Mouse (Mus musculus): Measurements from ENCODE around the gene Slc29a3. TPM values are rescaled to one million over a fixed set of nuclear protein-coding genes. Genes with fewer than 3 reads are reported as not detected.
A peak's percentile ranks its signal among the peaks of the same experiment; 100 is the strongest.

Gene Slc29a3
- polyA plus RNA-seq, 2 experiments, result 10.0 to 10.4 TPM

DNA sequence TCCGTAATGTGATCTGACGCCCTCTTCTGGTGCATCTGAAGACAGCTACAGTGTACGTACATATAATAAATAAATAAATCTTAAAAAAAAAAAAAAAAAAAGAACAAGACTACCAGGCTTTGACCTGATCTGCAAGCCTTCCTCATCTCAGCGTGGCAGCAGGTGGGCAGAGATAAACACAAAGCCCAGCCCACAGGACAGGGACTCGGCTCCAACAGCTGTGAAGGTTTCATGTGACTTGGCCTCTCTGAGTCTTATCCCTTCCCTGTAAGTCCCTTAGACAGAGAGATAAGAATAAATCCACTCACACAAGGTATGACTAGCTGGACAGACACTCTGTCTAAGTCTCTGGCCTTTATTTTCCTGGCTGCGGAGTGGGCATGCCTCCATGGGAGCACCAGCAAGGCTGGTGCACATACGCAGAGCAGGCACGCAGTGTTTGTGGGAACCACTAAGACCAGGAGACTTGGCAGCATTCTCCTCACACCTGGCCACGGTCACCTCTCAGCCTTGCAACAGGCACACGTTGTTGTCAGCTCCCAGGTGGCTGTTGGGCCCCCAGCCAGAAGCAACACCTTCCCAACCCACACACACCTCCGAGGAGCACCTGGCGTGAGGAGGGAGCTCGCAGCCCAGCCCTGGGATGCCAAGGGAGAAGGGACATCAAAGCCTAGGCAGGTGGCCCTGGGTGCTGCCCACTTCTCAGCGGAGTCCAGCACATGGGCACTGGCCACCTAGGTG lies 45.3 kb upstream of the Slc29a3 start:
- Histone ChIP-seq H3K27ac (replicated peaks; ENCODE audit: low read depth, low read length) (no peak overlapping the region), H3K9me3 (ENCODE audit: control insufficient read depth, low read length) (no peaks in the 10 kb centered on the region), H3K36me3 (ENCODE audit: control insufficient read depth, insufficient read depth, low read length) (no peaks in the 10 kb centered on the region), H3K4me3 (replicated peaks; ENCODE audit: low read length) (no peak overlapping the region), H3K9ac (ENCODE audit: low read depth, low read length, severe bottlenecking) (no peak overlapping the region), H3K27me3 (ENCODE audit: control insufficient read depth, insufficient read depth, low read length) (no peaks in the 10 kb centered on the region), H3K4me1 (ENCODE audit: control insufficient read depth, insufficient read depth, low read length) (peaks cover 81% of the 10 kb centered on the region), H3K4me2 (replicated peaks; ENCODE audit: low read depth, low read length, severe bottlenecking) (no peak overlapping the region)
- WGBS, result 62% methylated on average over 14 of the region's 14 CpGs
- no peak for TF ChIP-seq POLR2A (IDR thresholded peaks at IDR 0.05; ENCODE audit: borderline replicate concordance, extremely low read depth, insufficient read depth, insufficient read length)
- DNase-seq (ENCODE audit: low spot score), result no peak
- no peak for ATAC-seq (ENCODE audit: low FRiP score, low read depth)

DNA sequence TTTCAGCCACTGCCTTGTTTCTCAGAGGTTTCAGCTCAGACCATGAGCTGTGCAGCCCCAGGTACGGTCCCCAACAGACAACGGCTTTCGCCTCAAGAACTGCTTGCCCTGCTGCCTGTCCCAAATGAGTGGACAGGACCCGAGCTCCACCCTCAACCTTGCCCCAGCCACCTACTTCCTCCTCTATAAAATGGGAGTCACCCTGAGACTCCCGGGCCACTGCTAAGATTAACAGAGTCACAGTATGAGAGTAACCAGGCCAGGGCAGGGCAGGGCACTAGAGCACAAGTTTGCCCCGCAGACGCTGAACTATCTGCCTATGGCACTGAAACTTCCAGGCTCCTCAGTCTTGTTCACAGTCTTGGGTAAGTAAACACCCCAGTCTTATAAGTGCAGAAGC lies 43.9 kb upstream of the Slc29a3 start:
- ATAC-seq (ENCODE audit: low FRiP score, low read depth) (no peak), DNase-seq (ENCODE audit: low spot score) (no peak)
- Histone ChIP-seq H3K4me3 (replicated peaks; ENCODE audit: low read length) (no peak overlapping the region), H3K36me3 (ENCODE audit: control insufficient read depth, insufficient read depth, low read length) (no peaks in the 10 kb centered on the region), H3K4me1 (ENCODE audit: control insufficient read depth, insufficient read depth, low read length) (peaks cover 84% of the 10 kb centered on the region), H3K4me2 (replicated peaks; ENCODE audit: low read depth, low read length, severe bottlenecking) (no peak overlapping the region), H3K27ac (replicated peaks; ENCODE audit: low read depth, low read length) (no peak overlapping the region), H3K9me3 (ENCODE audit: control insufficient read depth, low read length) (no peaks in the 10 kb centered on the region), H3K9ac (ENCODE audit: low read depth, low read length, severe bottlenecking) (0 out of 2 replicates have a peak overlapping the region, but pooled peaks have one; percentile 31), H3K27me3 (ENCODE audit: control insufficient read depth, insufficient read depth, low read length) (no peaks in the 10 kb centered on the region)
- WGBS, result 63% methylated on average over 7 of the region's 7 CpGs
- no peak for TF ChIP-seq POLR2A (IDR thresholded peaks at IDR 0.05; ENCODE audit: borderline replicate concordance, extremely low read depth, insufficient read depth, insufficient read length)

DNA sequence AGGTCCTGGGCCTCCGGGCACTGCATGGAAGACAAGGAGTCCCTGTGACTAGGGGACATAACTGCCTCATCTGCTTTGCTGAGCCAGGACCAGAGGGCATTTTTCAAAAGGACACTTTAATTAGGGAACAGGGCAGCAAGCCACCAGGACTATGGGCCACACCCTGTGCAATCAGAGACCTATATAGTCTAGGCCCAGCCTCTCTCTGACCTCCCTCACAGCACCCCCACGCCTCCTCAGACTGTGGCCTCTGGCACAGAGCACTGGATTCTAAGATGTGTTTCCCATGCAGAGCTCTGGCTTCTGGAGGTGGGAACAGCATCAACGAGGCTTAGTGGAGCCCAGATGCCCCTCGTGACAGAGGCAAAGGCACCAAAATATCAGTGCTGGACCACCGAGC lies 43.4 kb upstream of the Slc29a3 start:
- no peaks in the 10 kb centered on the region for H3K9me3 ChIP-seq (ENCODE audit: control insufficient read depth, low read length)
- 34% methylated on average over 5 of the region's 5 CpGs for WGBS
- TF ChIP-seq POLR2A (IDR thresholded peaks at IDR 0.05; ENCODE audit: borderline replicate concordance, extremely low read depth, insufficient read depth, insufficient read length), result no peak
- no peak overlapping the region for H3K9ac ChIP-seq (ENCODE audit: low read depth, low read length, severe bottlenecking)
- no peaks in the 10 kb centered on the region for H3K27me3 ChIP-seq (ENCODE audit: control insufficient read depth, insufficient read depth, low read length)
- no peaks in the 10 kb centered on the region for H3K36me3 ChIP-seq (ENCODE audit: control insufficient read depth, insufficient read depth, low read length)
- H3K4me3 ChIP-seq (replicated peaks; ENCODE audit: low read length), result no peak overlapping the region
- peaks cover 79% of the 10 kb centered on the region for H3K4me1 ChIP-seq (ENCODE audit: control insufficient read depth, insufficient read depth, low read length)
- ATAC-seq (ENCODE audit: low FRiP score, low read depth) (no peak), DNase-seq (ENCODE audit: low spot score) (no peak)
- no peak overlapping the region for H3K27ac ChIP-seq (replicated peaks; ENCODE audit: low read depth, low read length)
- H3K4me2 ChIP-seq (replicated peaks; ENCODE audit: low read depth, low read length, severe bottlenecking), result no peak overlapping the region

DNA sequence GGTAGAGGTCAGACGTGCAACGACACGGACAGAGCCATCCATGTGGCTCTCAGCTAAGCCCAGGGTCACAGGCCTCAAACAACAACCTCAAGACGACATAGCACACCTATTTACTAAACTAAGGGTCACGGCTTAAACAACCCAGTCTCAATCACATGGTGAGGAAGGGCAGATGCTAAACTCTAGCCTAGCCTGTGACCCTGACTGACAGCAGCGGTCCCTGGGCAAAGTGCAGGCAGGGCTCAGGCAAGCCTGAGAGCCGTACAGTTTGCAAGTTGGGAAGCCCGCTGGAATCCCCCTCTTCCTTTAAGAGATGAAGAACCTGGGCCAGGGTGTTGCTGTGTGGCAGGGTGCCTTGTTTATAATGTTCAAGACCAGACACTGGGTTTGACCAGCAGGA lies 42.2 kb upstream of the Slc29a3 start:
- WGBS, result 21% methylated on average over 8 of the region's 8 CpGs
- H3K4me2 ChIP-seq (replicated peaks; ENCODE audit: low read depth, low read length, severe bottlenecking), result peak overlapping the region; percentile 3; the same call in 1 of the 2 replicates

DNA sequence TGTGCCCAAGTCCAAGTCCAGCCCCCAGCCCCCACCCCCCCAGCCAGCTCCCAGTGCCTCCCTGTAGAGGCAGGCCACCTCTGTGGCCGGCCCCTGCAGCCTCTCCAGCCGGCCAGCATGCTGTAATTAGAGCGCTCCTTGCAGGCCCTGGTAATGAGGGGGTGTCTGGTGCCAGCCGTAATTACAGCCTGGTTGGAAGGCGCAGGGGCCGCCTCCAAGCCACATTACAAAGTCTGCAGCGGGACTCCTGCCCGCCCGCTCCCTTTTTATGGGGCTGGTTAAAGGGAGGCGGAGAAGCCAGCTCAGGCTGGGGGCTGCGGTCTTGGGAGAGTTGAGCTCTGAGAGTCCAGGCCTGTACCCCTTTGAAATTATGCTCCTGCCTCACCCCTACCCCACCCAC lies 41.8 kb upstream of the Slc29a3 start:
- Histone ChIP-seq H3K4me1 (ENCODE audit: control insufficient read depth, insufficient read depth, low read length) (peaks cover 64% of the 10 kb centered on the region), H3K27ac (replicated peaks; ENCODE audit: low read depth, low read length) (peak overlapping the region; percentile 64), H3K9ac (ENCODE audit: low read depth, low read length, severe bottlenecking) (no peak overlapping the region), H3K27me3 (ENCODE audit: control insufficient read depth, insufficient read depth, low read length) (no peaks in the 10 kb centered on the region), H3K4me3 (replicated peaks; ENCODE audit: low read length) (no peak overlapping the region), H3K36me3 (ENCODE audit: control insufficient read depth, insufficient read depth, low read length) (no peaks in the 10 kb centered on the region), H3K9me3 (ENCODE audit: control insufficient read depth, low read length) (no peaks in the 10 kb centered on the region), H3K4me2 (replicated peaks; ENCODE audit: low read depth, low read length, severe bottlenecking) (peak overlapping the region; percentile 3; the same call in 1 of the 2 replicates)
- DNase-seq (ENCODE audit: low spot score), result peak; percentile 68
- WGBS, result 15% methylated on average over 11 of the region's 11 CpGs
- no peak for TF ChIP-seq POLR2A (IDR thresholded peaks at IDR 0.05; ENCODE audit: borderline replicate concordance, extremely low read depth, insufficient read depth, insufficient read length)
- peak; percentile 59; the same call in 1 of the 2 replicates for ATAC-seq (ENCODE audit: low FRiP score, low read depth)

More for the DNA sequence above, 42.2 kb upstream of the Slc29a3 start:
- H3K27me3 ChIP-seq (ENCODE audit: control insufficient read depth, insufficient read depth, low read length), result no peaks in the 10 kb centered on the region
- DNase-seq (ENCODE audit: low spot score), result no peak
- no peaks in the 10 kb centered on the region for H3K9me3 ChIP-seq (ENCODE audit: control insufficient read depth, low read length)
- H3K4me1 ChIP-seq (ENCODE audit: control insufficient read depth, insufficient read depth, low read length), result peaks cover 68% of the 10 kb centered on the region
- peak overlapping the region; percentile 64 for H3K27ac ChIP-seq (replicated peaks; ENCODE audit: low read depth, low read length)
- H3K4me3 ChIP-seq (replicated peaks; ENCODE audit: low read length), result no peak overlapping the region
- ATAC-seq (ENCODE audit: low FRiP score, low read depth), result 0 out of 2 replicates have a peak, but pooled peaks have one; percentile 5
- no peak overlapping the region for H3K9ac ChIP-seq (ENCODE audit: low read depth, low read length, severe bottlenecking)
- no peaks in the 10 kb centered on the region for H3K36me3 ChIP-seq (ENCODE audit: control insufficient read depth, insufficient read depth, low read length)
- TF ChIP-seq POLR2A (IDR thresholded peaks at IDR 0.05; ENCODE audit: borderline replicate concordance, extremely low read depth, insufficient read depth, insufficient read length), result no peak
